Mouse (Mus musculus): ENCODE measurements around the gene Kcnj15. TPM values are rescaled to one million over a fixed set of nuclear protein-coding genes. Genes with fewer than 3 reads are reported as not detected.

Gene Kcnj15
- polyA plus RNA-seq, 1 experiment from 2014 or later: 0.28 TPM

- H3K9me3 ChIP-seq (ENCODE audit: control insufficient read depth, low read length): no peaks in the 10 kb centered on the region
- DNase-seq (ENCODE audit: low spot score) (no peak), ATAC-seq (replicated peaks; ENCODE audit: low FRiP score, low TSS enrichment, low read depth) (no peak)
- 36% methylated on average over 5 of the region's 5 CpGs for WGBS
- H3K4me2 ChIP-seq (ENCODE audit: low read length): no peak overlapping the region
- no peak overlapping the region for H3K4me3 ChIP-seq (ENCODE audit: low read depth, low read length)
- H3K4me1 ChIP-seq (replicated peaks; ENCODE audit: control insufficient read depth, insufficient read depth, low read length): no peaks in the 10 kb centered on the region
- H3K36me3 ChIP-seq (ENCODE audit: control insufficient read depth, insufficient read depth, low read length): no peaks in the 10 kb centered on the region
- H3K27me3 ChIP-seq (replicated peaks; ENCODE audit: control insufficient read depth, insufficient read depth, low read length): no peaks in the 10 kb centered on the region
- H3K9ac ChIP-seq (ENCODE audit: low read length): no peak overlapping the region
- no peak overlapping the region for H3K27ac ChIP-seq (ENCODE audit: low read depth)
Observed at GRCm38 (mm10) chr16:95240688-95241087, 16.7 kb upstream of the Kcnj15 start.

- Histone ChIP-seq H3K4me2 (ENCODE audit: low read length) (no peak overlapping the region), H3K9me3 (ENCODE audit: control insufficient read depth, low read length) (no peaks in the 10 kb centered on the region), H3K4me3 (ENCODE audit: low read depth, low read length) (no peak overlapping the region), H3K9ac (ENCODE audit: low read length) (no peak overlapping the region), H3K36me3 (ENCODE audit: control insufficient read depth, insufficient read depth, low read length) (no peaks in the 10 kb centered on the region), H3K27ac (ENCODE audit: low read depth) (no peak overlapping the region), H3K4me1 (replicated peaks; ENCODE audit: control insufficient read depth, insufficient read depth, low read length) (no peaks in the 10 kb centered on the region), H3K27me3 (replicated peaks; ENCODE audit: control insufficient read depth, insufficient read depth, low read length) (no peaks in the 10 kb centered on the region)
- no peak for DNase-seq (ENCODE audit: low spot score)
- ATAC-seq (replicated peaks; ENCODE audit: low FRiP score, low TSS enrichment, low read depth): no peak
- 65% methylated on average over 4 of the region's 4 CpGs for WGBS
Observed at GRCm38 (mm10) chr16:95241581-95241980, 15.8 kb upstream of the Kcnj15 start.

GRCm38 (mm10) chr16:95242114-95242513 is 15.2 kb upstream of the Kcnj15 start:
- Histone ChIP-seq H3K27ac (ENCODE audit: low read depth) (no peak overlapping the region), H3K4me1 (replicated peaks; ENCODE audit: control insufficient read depth, insufficient read depth, low read length) (no peaks in the 10 kb centered on the region), H3K27me3 (replicated peaks; ENCODE audit: control insufficient read depth, insufficient read depth, low read length) (no peaks in the 10 kb centered on the region), H3K4me3 (ENCODE audit: low read depth, low read length) (no peak overlapping the region), H3K4me2 (ENCODE audit: low read length) (no peak overlapping the region), H3K9me3 (ENCODE audit: control insufficient read depth, low read length) (no peaks in the 10 kb centered on the region), H3K9ac (ENCODE audit: low read length) (no peak overlapping the region), H3K36me3 (ENCODE audit: control insufficient read depth, insufficient read depth, low read length) (no peaks in the 10 kb centered on the region)
- ATAC-seq (replicated peaks; ENCODE audit: low FRiP score, low TSS enrichment, low read depth) (no peak), DNase-seq (ENCODE audit: low spot score) (no peak)
- 72% methylated on average over 4 of the region's 4 CpGs for WGBS

GRCm38 (mm10) chr16:95243401-95243800 is 14.0 kb upstream of the Kcnj15 start:
- H3K4me1 ChIP-seq (replicated peaks; ENCODE audit: control insufficient read depth, insufficient read depth, low read length): no peaks in the 10 kb centered on the region
- H3K27ac ChIP-seq (ENCODE audit: low read depth): no peak overlapping the region
- no peak overlapping the region for H3K4me2 ChIP-seq (ENCODE audit: low read length)
- DNase-seq (ENCODE audit: low spot score): no peak
- no peak overlapping the region for H3K4me3 ChIP-seq (ENCODE audit: low read depth, low read length)
- no peaks in the 10 kb centered on the region for H3K27me3 ChIP-seq (replicated peaks; ENCODE audit: control insufficient read depth, insufficient read depth, low read length)
- H3K9ac ChIP-seq (ENCODE audit: low read length): no peak overlapping the region
- ATAC-seq (replicated peaks; ENCODE audit: low FRiP score, low TSS enrichment, low read depth): no peak
- WGBS: 74% methylated on average over 1 of the region's 1 CpGs
- H3K36me3 ChIP-seq (ENCODE audit: control insufficient read depth, insufficient read depth, low read length): no peaks in the 10 kb centered on the region
- H3K9me3 ChIP-seq (ENCODE audit: control insufficient read depth, low read length): no peaks in the 10 kb centered on the region

GRCm38 (mm10) chr16:95244626-95245303 is 12.6 kb upstream of the Kcnj15 start:
- H3K4me1 ChIP-seq (replicated peaks; ENCODE audit: control insufficient read depth, insufficient read depth, low read length): no peaks in the 10 kb centered on the region
- H3K27me3 ChIP-seq (replicated peaks; ENCODE audit: control insufficient read depth, insufficient read depth, low read length): no peaks in the 10 kb centered on the region
- 82% methylated on average over 12 of the region's 12 CpGs for WGBS
- DNase-seq (ENCODE audit: low spot score) (no peak), ATAC-seq (replicated peaks; ENCODE audit: low FRiP score, low TSS enrichment, low read depth) (no peak)
- H3K4me3 ChIP-seq (ENCODE audit: low read depth, low read length): no peak overlapping the region
- no peak overlapping the region for H3K9ac ChIP-seq (ENCODE audit: low read length)
- no peaks in the 10 kb centered on the region for H3K9me3 ChIP-seq (ENCODE audit: control insufficient read depth, low read length)
- no peak overlapping the region for H3K27ac ChIP-seq (ENCODE audit: low read depth)
- H3K4me2 ChIP-seq (ENCODE audit: low read length): no peak overlapping the region
- H3K36me3 ChIP-seq (ENCODE audit: control insufficient read depth, insufficient read depth, low read length): no peaks in the 10 kb centered on the region

GRCm38 (mm10) chr16:95245499-95245898 is 11.9 kb upstream of the Kcnj15 start:
- no peak overlapping the region for H3K9ac ChIP-seq (ENCODE audit: low read length)
- no peaks in the 10 kb centered on the region for H3K9me3 ChIP-seq (ENCODE audit: control insufficient read depth, low read length)
- no peaks in the 10 kb centered on the region for H3K4me1 ChIP-seq (replicated peaks; ENCODE audit: control insufficient read depth, insufficient read depth, low read length)
- no peak for ATAC-seq (replicated peaks; ENCODE audit: low FRiP score, low TSS enrichment, low read depth)
- H3K27me3 ChIP-seq (replicated peaks; ENCODE audit: control insufficient read depth, insufficient read depth, low read length): no peaks in the 10 kb centered on the region
- no peak for DNase-seq (ENCODE audit: low spot score)
- H3K36me3 ChIP-seq (ENCODE audit: control insufficient read depth, insufficient read depth, low read length): no peaks in the 10 kb centered on the region
- H3K27ac ChIP-seq (ENCODE audit: low read depth): no peak overlapping the region
- H3K4me2 ChIP-seq (ENCODE audit: low read length): no peak overlapping the region
- H3K4me3 ChIP-seq (ENCODE audit: low read depth, low read length): no peak overlapping the region
- 71% methylated on average over 3 of the region's 3 CpGs for WGBS

GRCm38 (mm10) chr16:95248646-95249045 is 8.7 kb upstream of the Kcnj15 start:
- 67% methylated on average over 5 of the region's 5 CpGs for whole genome bisulfite sequencing
- H3K9ac ChIP-seq (ENCODE audit: low read length): no peak overlapping the region
- H3K27ac ChIP-seq (ENCODE audit: low read depth): no peak overlapping the region
- ATAC-seq (replicated peaks; ENCODE audit: low FRiP score, low TSS enrichment, low read depth): no peak
- no peaks in the 10 kb centered on the region for H3K27me3 ChIP-seq (replicated peaks; ENCODE audit: control insufficient read depth, insufficient read depth, low read length)
- no peak for DNase-seq (ENCODE audit: low spot score)
- no peaks in the 10 kb centered on the region for H3K4me1 ChIP-seq (replicated peaks; ENCODE audit: control insufficient read depth, insufficient read depth, low read length)
- H3K4me2 ChIP-seq (ENCODE audit: low read length): no peak overlapping the region
- no peak overlapping the region for H3K4me3 ChIP-seq (ENCODE audit: low read depth, low read length)
- H3K36me3 ChIP-seq (ENCODE audit: control insufficient read depth, insufficient read depth, low read length): no peaks in the 10 kb centered on the region
- H3K9me3 ChIP-seq (ENCODE audit: control insufficient read depth, low read length): no peaks in the 10 kb centered on the region

- Histone ChIP-seq H3K4me1 (replicated peaks; ENCODE audit: control insufficient read depth, insufficient read depth, low read length) (no peaks in the 10 kb centered on the region), H3K27me3 (replicated peaks; ENCODE audit: control insufficient read depth, insufficient read depth, low read length) (no peaks in the 10 kb centered on the region), H3K9me3 (ENCODE audit: control insufficient read depth, low read length) (no peaks in the 10 kb centered on the region), H3K27ac (ENCODE audit: low read depth) (no peak overlapping the region), H3K36me3 (ENCODE audit: control insufficient read depth, insufficient read depth, low read length) (no peaks in the 10 kb centered on the region), H3K9ac (ENCODE audit: low read length) (no peak overlapping the region), H3K4me2 (ENCODE audit: low read length) (no peak overlapping the region), H3K4me3 (ENCODE audit: low read depth, low read length) (no peak overlapping the region)
- DNase-seq (ENCODE audit: low spot score): no peak
- 69% methylated on average over 2 of the region's 2 CpGs for WGBS
- ATAC-seq (replicated peaks; ENCODE audit: low FRiP score, low TSS enrichment, low read depth): no peak
Observed at GRCm38 (mm10) chr16:95256648-95257047, 710 bp upstream of the Kcnj15 start.

GRCm38 (mm10) chr16:95258100-95258499 is 742 bp downstream of the Kcnj15 start:
- DNase-seq (ENCODE audit: low spot score): no peak
- H3K9ac ChIP-seq (ENCODE audit: low read length): no peak overlapping the region
- H3K9me3 ChIP-seq (ENCODE audit: control insufficient read depth, low read length): no peaks in the 10 kb centered on the region
- H3K4me2 ChIP-seq (ENCODE audit: low read length): no peak overlapping the region
- ATAC-seq (replicated peaks; ENCODE audit: low FRiP score, low TSS enrichment, low read depth): no peak
- no peak overlapping the region for H3K4me3 ChIP-seq (ENCODE audit: low read depth, low read length)
- no peaks in the 10 kb centered on the region for H3K27me3 ChIP-seq (replicated peaks; ENCODE audit: control insufficient read depth, insufficient read depth, low read length)
- H3K27ac ChIP-seq (ENCODE audit: low read depth): no peak overlapping the region
- H3K36me3 ChIP-seq (ENCODE audit: control insufficient read depth, insufficient read depth, low read length): no peaks in the 10 kb centered on the region
- H3K4me1 ChIP-seq (replicated peaks; ENCODE audit: control insufficient read depth, insufficient read depth, low read length): no peaks in the 10 kb centered on the region
- 26% methylated on average over 4 of the region's 4 CpGs for WGBS
